Comparison of ENCODE assay signal across 23 mouse cellular contexts in genomic region chr12:102009551-102009950, GRCm38 (mm10). TPM values are rescaled to one million over a fixed set of nuclear protein-coding genes. Genes with fewer than 3 reads are reported as not detected.
DNase-seq lines count a peak whose midpoint lies in the region; ATAC-seq and TF ChIP-seq lines count a peak whose summit lies in the region.
"Had no signal": no experiment of that assay in that cellular context is flagged by ENCODE, and none has a peak within 500 bp of the region (broad histone marks: within the 10 kb centered on the region; RNA-seq: fewer than 3 reads in every experiment).

No protein-coding gene starts in this region.

- H3K79me2 ChIP-seq in heart, adult 2 months (replicated peaks; ENCODE audit: control insufficient read depth, insufficient read depth, low read length), result no peaks in the 10 kb centered on the region; the same call in 1 of the 2 replicates

- no peak for TF ChIP-seq POLR2A in heart, adult 2 months (IDR thresholded peaks at IDR 0.05; ENCODE audit: insufficient read depth, low read depth, low read length)
- TF ChIP-seq POLR2A in kidney, adult 2 months (IDR thresholded peaks at IDR 0.05; ENCODE audit: low read depth, low read length), result no peak

- no peak overlapping the region for H3K27ac ChIP-seq in heart, adult 2 months
- no peak overlapping the region for H3K27ac ChIP-seq in kidney, postnatal 0 days
- no peak overlapping the region for H3K27ac ChIP-seq in kidney, adult 2 months (ENCODE audit: insufficient read depth, low read depth, low read length)
- H3K27ac ChIP-seq: embryonic facial prominence, embryonic 12.5 days; hindbrain, embryonic 14.5 days; limb, embryonic 13.5 days; liver, embryonic 12.5 days; lung, embryonic 15.5 days; midbrain, embryonic 10.5 days had no signal

- ATAC-seq in kidney, postnatal 0 days (replicated peaks; ENCODE audit: low FRiP score, low read depth), result no peak
- ATAC-seq: forebrain, embryonic 14.5 days; inflammation-experienced regulatory T-cells, adult 6 months had no signal

- TF ChIP-seq CTCF in heart, adult 2 months (IDR thresholded peaks at IDR 0.05), result peak; percentile 44
- TF ChIP-seq CTCF in kidney, postnatal 0 days (IDR thresholded peaks at IDR 0.05; ENCODE audit: low read depth), result peak; percentile 27; the same call in 1 of the 2 replicates
- TF ChIP-seq CTCF in kidney, adult 2 months (conservative IDR thresholded peaks at IDR 0.05; ENCODE audit: insufficient read depth, insufficient read length, low read depth, low read length), result no peak

- no peak overlapping the region for H3K9ac ChIP-seq in heart, adult 2 months (ENCODE audit: low read depth, low read length)
- H3K9ac ChIP-seq in kidney, postnatal 0 days (ENCODE audit: low read depth, low read length), result no peak overlapping the region
- H3K9ac ChIP-seq: embryonic facial prominence, embryonic 12.5 days; hindbrain, embryonic 14.5 days; limb, embryonic 13.5 days; liver, embryonic 12.5 days; lung, embryonic 15.5 days had no signal

- H3K4me3 ChIP-seq in heart, adult 2 months, result no peak overlapping the region
- no peak overlapping the region for H3K4me3 ChIP-seq in kidney, postnatal 0 days (replicated peaks; ENCODE audit: low read depth, low read length)
- no peak overlapping the region for H3K4me3 ChIP-seq in kidney, adult 2 months (ENCODE audit: insufficient read depth, low read depth, low read length)
- H3K4me3 ChIP-seq: embryonic facial prominence, embryonic 12.5 days; limb, embryonic 13.5 days; liver, embryonic 12.5 days; lung, embryonic 15.5 days; midbrain, embryonic 10.5 days had no signal

- WGBS in heart, adult 2 months, result 91% methylated on average over 6 of the region's 6 CpGs
- 89% methylated on average over 6 of the region's 6 CpGs for WGBS in kidney, postnatal 0 days
- WGBS in kidney, adult 2 months, result 93% methylated on average over 6 of the region's 6 CpGs

- H3K4me1 ChIP-seq in heart, adult 2 months (ENCODE audit: control insufficient read depth, insufficient read depth, low read length), result no peaks in the 10 kb centered on the region
- H3K4me1 ChIP-seq in kidney, postnatal 0 days (replicated peaks; ENCODE audit: insufficient read depth, low read length), result no peaks in the 10 kb centered on the region
- H3K4me1 ChIP-seq in kidney, adult 2 months (ENCODE audit: control insufficient read depth, insufficient read depth, low read length), result no peaks in the 10 kb centered on the region
- H3K4me1 ChIP-seq: embryonic facial prominence, embryonic 12.5 days; liver, embryonic 12.5 days; midbrain, embryonic 10.5 days had no signal

- no peaks in the 10 kb centered on the region for H3K9me3 ChIP-seq in kidney, postnatal 0 days (replicated peaks; ENCODE audit: low read length)
- H3K9me3 ChIP-seq: embryonic facial prominence, embryonic 12.5 days; limb, embryonic 13.5 days; liver, embryonic 12.5 days; lung, embryonic 15.5 days; midbrain, embryonic 10.5 days had no signal

- TF ChIP-seq EP300 in heart, adult 2 months (IDR thresholded peaks at IDR 0.05; ENCODE audit: insufficient read depth, low read depth, low read length), result no peak

- H3K36me3 ChIP-seq in heart, adult 2 months (ENCODE audit: control insufficient read depth, insufficient read depth, low read length), result no peaks in the 10 kb centered on the region
- H3K36me3 ChIP-seq in kidney, postnatal 0 days (ENCODE audit: insufficient read depth, low read length), result no peaks in the 10 kb centered on the region
- no peaks in the 10 kb centered on the region for H3K36me3 ChIP-seq in kidney, adult 2 months (ENCODE audit: control insufficient read depth, insufficient read depth, low read length)

- intact Hi-C loops in heart, adult 2 months (cut with DNase I), result no loop called here
- intact Hi-C loops in heart, postnatal 14 days (cut with DNase I), result no loop called here

- no peaks in the 10 kb centered on the region for H3K27me3 ChIP-seq in heart, adult 2 months (ENCODE audit: control insufficient read depth, insufficient read depth, low read length)
- H3K27me3 ChIP-seq in kidney, postnatal 0 days (ENCODE audit: insufficient read depth, low read length), result no peaks in the 10 kb centered on the region
- H3K27me3 ChIP-seq in kidney, adult 2 months (replicated peaks; ENCODE audit: control insufficient read depth, insufficient read depth, low read length), result no peaks in the 10 kb centered on the region
- H3K27me3 ChIP-seq: embryonic facial prominence, embryonic 12.5 days; limb, embryonic 13.5 days; liver, embryonic 12.5 days; lung, embryonic 15.5 days had no signal

- no peak for DNase-seq in heart, adult 2 months
- DNase-seq in heart, postnatal 14 days, result no peak
- DNase-seq in kidney, postnatal 0 days (ENCODE audit: low spot score), result no peak
- no peak for DNase-seq in kidney, adult 2 months
- DNase-seq in lung, postnatal 25 days (ENCODE audit: low spot score), result peak; percentile 3
- no peak for DNase-seq in lung, postnatal 14 days
- DNase-seq in right cerebral cortex, postnatal 36 days (ENCODE audit: low spot score in 2 of 2), result no peak
- DNase-seq: adrenal gland, postnatal 25 days; B cell, adult 2 months; cerebellum, adult 18-20 months; embryo, embryonic 11 days; gastrocnemius, postnatal 36 days; heart, postnatal 4 days; kidney, postnatal 25 days; thymus, postnatal 4 days had no signal

- H3K4me2 ChIP-seq in kidney, postnatal 0 days (ENCODE audit: low read length), result no peak overlapping the region
- H3K4me2 ChIP-seq: embryonic facial prominence, embryonic 12.5 days; hindbrain, embryonic 14.5 days; limb, embryonic 13.5 days; liver, embryonic 12.5 days; lung, embryonic 15.5 days had no signal

RNA-seq across cellular contexts. Expression of gene Cpsf2, which starts 33.8 kb away (rescaled TPM):
- total RNA-seq in heart, adult 2 months (2021), result 10 to 100 TPM; 12.3 to 13.3 TPM
- polyA plus RNA-seq in heart, adult 2 months (2012; rRNA removed), result 3.7 and 7.0 TPM in 2 replicates
- 10 to 100 TPM; 15.7 TPM for total RNA-seq in heart, postnatal 14 days (2021)
- polyA plus RNA-seq in kidney, postnatal 0 days (2015; fragmentation: Nextera tagmentation; extraction: Ambion mirVana), result 21.7 and 23.9 TPM in 2 replicates
- 3.6 and 5.1 TPM in 2 replicates for polyA plus RNA-seq in kidney, adult 2 months (2012; rRNA removed)

RNA-seq across cellular contexts. Expression of gene Atxn3, which starts 51.5 kb away (rescaled TPM):
- 10 to 100 TPM in 1 of 2 experiments, 1 to 10 TPM in 1; 7.2 to 10.2 TPM for total RNA-seq in heart, adult 2 months (2021)
- 2.6 and 5.9 TPM in 2 replicates for polyA plus RNA-seq in heart, adult 2 months (2012; rRNA removed)
- total RNA-seq in heart, postnatal 14 days (2021), result 10 to 100 TPM in 1 of 2 experiments, 1 to 10 TPM in 1; 9.2 to 10.7 TPM
- polyA plus RNA-seq in kidney, postnatal 0 days (2015; fragmentation: Nextera tagmentation; extraction: Ambion mirVana), result 13.1 and 13.9 TPM in 2 replicates
- polyA plus RNA-seq in kidney, adult 2 months (2012; rRNA removed), result 3.7 and 5.5 TPM in 2 replicates
